Mouse (Mus musculus) lung, adult 2 months (tissue): Measurements from ENCODE around the gene Tmsb15b2. TPM values are rescaled to one million over a fixed set of nuclear protein-coding genes. Genes with fewer than 3 reads are reported as not detected.
"Not testable (repeated sequence)": the region's sequence is repeated elsewhere in the genome, so short reads cannot be mapped to it uniquely, and the experiment has no call there.

ENCODE experiments used
- DNase-seq: peaks from one replicate; pipeline ENCODE4 v3.0.0; 2022
- H3K4me1 ChIP-seq: fragments of 200-500 bp; 2 replicates; pipeline ENCODE4 v1.6.1; 2011; ENCODE audit warnings: low read length; ENCODE audit not compliant: control insufficient read depth, insufficient read depth
- H3K4me3 ChIP-seq: fragments of 200-500 bp; replicated peaks from 2 replicates; pipeline ENCODE3; 2011; ENCODE audit warnings: low read depth, mild to moderate bottlenecking, control low read depth, low read length; ENCODE audit errors: extremely low read depth
- CTCF ChIP-seq: fragments of 200-500 bp; IDR thresholded peaks from 2 replicates; pipeline ENCODE4 v1.5.1; 2011; ENCODE audit warnings: mild to moderate bottlenecking, low read length, control low read depth; ENCODE audit not compliant: insufficient read depth
- POLR2A ChIP-seq: fragments of 200-500 bp; IDR thresholded peaks from 2 replicates; pipeline ENCODE4 v1.6.1; 2011; ENCODE audit warnings: low read depth, mild to moderate bottlenecking, control low read depth, low read length, borderline replicate concordance; ENCODE audit errors: extremely low read depth
- WGBS: fragments of 180-500 bp; shearing (Covaris S2); methylation state at CpG from one replicate; pipeline ENCODE4 v1.1.7; 2018; 5-methylcytosine and 5-hydroxymethylcytosine counted together
- polyA plus RNA-seq: library from polyadenylated mRNA; depleted of rRNA; stranded (reverse); fragments of >200 nt; gene quantifications from 2 replicates; pipeline ENCODE4 v1.2.3, GENCODE M21; 2012; rRNA removed

Tmsb15b2 gene
- polyA plus RNA-seq: not detected in 2 replicates

GRCm38 (mm10) chrX:136975397-136975796, at the start of gene Tmsb15b2:
Gene Tmsb15b2, minus strand, starts transcription at chrX:136975497.
- not testable (repeated sequence) for DNase-seq, H3K4me1 ChIP-seq
- 82% methylated on average over 6 of the region's 6 CpGs for WGBS
- H3K4me3 ChIP-seq: peak within 1 kb of the TSS; percentile 73

GRCm38 (mm10) chrX:137019310-137019709, 44.0 kb upstream of the Tmsb15b2 start:
- TF ChIP-seq POLR2A: no peak
- peak; percentile 27; the same call in 1 of the 2 replicates for TF ChIP-seq CTCF
- 21% methylated on average over 1 of the region's 1 CpGs for WGBS
- peak; percentile 28 for DNase-seq
- Histone ChIP-seq H3K4me3 (no peak overlapping the region), H3K4me1 (no peaks in the 10 kb centered on the region)

DNA sequence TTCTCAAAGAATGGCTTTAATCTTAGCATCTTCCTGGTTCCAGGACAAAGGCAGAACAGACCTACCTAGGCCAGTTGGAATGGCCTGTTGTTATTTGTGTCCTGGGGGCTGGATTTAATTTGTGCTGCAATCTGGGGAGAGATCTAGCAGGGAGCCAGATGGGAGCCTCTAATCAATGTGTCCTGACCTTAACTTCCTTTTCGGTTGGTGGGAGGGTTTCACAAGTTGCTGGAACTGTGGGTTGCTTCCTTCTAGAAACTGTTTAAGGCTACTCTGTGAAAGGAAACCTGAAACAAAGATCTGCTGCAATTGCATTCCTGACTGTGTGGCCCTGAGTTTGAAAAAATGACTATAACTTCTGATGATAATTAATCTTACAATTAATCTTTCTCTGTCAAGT, 42.4 kb upstream of the Tmsb15b2 start:
- TF ChIP-seq POLR2A: no peak
- TF ChIP-seq CTCF: no peak
- Histone ChIP-seq H3K4me3 (no peak overlapping the region), H3K4me1 (no peaks in the 10 kb centered on the region)
- 80% methylated on average over 1 of the region's 1 CpGs for WGBS
- DNase-seq: no peak

DNA sequence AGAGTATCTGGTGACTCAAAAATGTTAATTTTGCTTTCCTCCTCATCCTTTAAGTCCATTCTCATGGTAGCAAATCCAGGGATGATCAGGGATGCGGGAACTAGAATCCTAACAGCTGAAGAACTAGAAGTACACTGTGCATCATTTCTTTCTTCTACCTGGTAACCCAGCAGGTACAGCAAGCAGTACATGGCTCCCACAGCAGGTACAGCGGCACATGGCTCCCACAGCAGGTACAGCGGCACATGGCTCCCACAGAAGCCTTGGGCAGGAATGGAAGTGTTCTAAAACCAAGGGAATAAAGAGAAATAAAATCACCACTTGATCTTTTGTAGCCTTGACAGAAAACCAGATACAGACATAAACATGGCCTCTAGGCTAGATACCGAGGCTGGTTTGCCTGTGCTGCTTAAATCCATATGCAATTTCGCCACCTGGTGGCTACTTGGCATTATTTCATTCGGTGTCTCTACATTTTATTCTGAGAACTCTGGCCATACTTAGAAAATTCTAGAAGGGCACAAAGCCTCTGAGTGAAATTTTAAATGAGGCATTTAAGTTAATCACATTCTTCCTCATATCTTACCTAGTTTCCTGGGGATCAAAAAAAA, 39.9 kb upstream of the Tmsb15b2 start:
- peak; percentile 12 for DNase-seq
- no peaks in the 10 kb centered on the region for H3K4me1 ChIP-seq
- 57% methylated on average over 6 of the region's 6 CpGs for WGBS
- H3K4me3 ChIP-seq: no peak overlapping the region
- peak; percentile 30; the same call in 1 of the 2 replicates for TF ChIP-seq CTCF
- no peak for TF ChIP-seq POLR2A

- WGBS: 76% methylated on average over 2 of the region's 2 CpGs
Observed at GRCm38 (mm10) chrX:136996256-136996655, 21.0 kb upstream of the Tmsb15b2 start.

DNA sequence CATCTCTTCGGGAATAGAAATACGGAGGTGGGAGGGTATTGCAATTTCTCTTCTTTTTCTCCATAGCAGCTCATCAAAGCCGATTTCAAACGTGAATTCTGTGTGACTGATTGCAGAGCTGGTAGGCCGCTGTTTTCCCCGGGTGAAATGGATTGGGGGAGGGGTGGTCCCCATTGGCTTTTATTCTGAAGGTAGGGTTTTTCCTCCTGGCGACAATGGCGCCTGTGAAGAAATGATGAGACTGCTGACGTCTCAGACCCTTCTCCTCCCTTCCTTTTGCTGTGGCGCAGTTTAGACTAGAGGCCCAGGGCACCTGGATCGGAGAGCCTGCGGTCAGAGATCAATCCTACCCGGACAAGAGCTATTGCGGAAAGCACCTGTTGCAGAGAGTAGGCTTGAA, 18.3 kb upstream of the Tmsb15b2 start:
- no peak overlapping the region for H3K4me3 ChIP-seq
- DNase-seq: no peak
- WGBS: 45% methylated on average over 14 of the region's 14 CpGs
- peaks cover 3% of the 10 kb centered on the region; the same call in 1 of the 2 replicates for H3K4me1 ChIP-seq
- no peak for TF ChIP-seq CTCF
- no peak for TF ChIP-seq POLR2A

More at GRCm38 (mm10) chrX:136996256-136996655, 21.0 kb upstream of the Tmsb15b2 start:
- DNase-seq: no peak
- Histone ChIP-seq H3K4me3 (no peak overlapping the region), H3K4me1 (peaks cover 3% of the 10 kb centered on the region; the same call in 1 of the 2 replicates)
- TF ChIP-seq CTCF (no peak), POLR2A (no peak)

DNA sequence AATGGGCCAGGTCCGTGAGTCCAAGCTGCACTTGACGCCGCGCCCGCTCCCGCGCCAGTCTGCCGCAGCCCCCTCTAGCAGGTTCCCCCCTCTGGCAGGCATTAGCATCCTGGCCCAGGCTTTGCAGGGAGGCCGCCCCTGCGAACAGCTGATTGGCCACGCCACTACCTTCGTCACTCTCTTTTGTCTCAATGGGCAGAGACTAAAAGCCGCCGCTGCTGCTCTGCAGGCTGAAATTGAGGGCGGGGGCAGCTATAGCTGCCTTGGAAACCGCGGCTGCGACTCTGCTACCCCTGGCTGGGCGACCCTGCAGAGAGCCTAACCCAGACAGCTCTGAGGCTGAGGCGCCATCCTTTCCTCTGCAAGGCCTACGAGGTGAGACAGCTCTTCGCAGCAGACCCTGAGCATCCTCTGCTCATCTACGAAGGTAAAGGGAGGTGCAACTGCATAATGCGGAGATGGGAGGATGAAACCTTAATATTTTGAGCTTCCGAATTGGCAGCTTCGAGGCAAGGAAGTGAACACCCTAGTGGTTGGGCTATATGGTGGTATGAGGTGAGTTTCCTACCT, 17.8 kb upstream of the Tmsb15b2 start, which contains the start of gene Zcchc18:
Gene Zcchc18 (plus strand): TSS at position 178 of the 570 bp plus-strand sequence.
- peak; percentile 14 for DNase-seq
- no peak for TF ChIP-seq POLR2A
- no peak for TF ChIP-seq CTCF
- 28% methylated on average over 26 of the region's 26 CpGs for whole genome bisulfite sequencing
- H3K4me1 ChIP-seq: peaks cover 3% of the 10 kb centered on the region; the same call in 1 of the 2 replicates
- peak within 1 kb of the TSS; percentile 52 for H3K4me3 ChIP-seq

- DNase-seq: no peak
- 31% methylated on average over 19 of the region's 19 CpGs for WGBS
- H3K4me3 ChIP-seq: peak overlapping the region; percentile 52
- no peak for TF ChIP-seq POLR2A
- no peak for TF ChIP-seq CTCF
- peaks cover 3% of the 10 kb centered on the region; the same call in 1 of the 2 replicates for H3K4me1 ChIP-seq
Observed at GRCm38 (mm10) chrX:136992191-136992965, 17.1 kb upstream of the Tmsb15b2 start.

DNA sequence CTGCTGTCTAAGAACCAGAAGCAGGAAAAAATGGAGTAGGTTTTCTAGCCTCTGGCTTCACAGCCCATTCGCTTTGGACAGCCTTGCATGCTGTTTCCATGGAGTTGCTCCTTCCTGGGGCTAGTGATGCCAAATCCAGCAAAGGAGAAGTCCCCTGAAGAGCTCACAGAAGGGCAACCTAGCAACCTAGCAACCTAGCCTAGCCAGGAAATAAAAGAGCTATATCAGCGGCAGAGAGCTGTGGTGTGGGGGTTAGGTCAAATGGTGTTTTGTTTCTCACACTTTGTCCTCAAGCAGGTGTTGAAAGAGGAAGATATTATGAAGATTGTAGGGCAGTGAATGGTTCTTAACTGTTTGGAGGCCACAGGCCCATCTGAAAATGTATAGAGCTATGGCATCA, 16.0 kb upstream of the Tmsb15b2 start:
- TF ChIP-seq CTCF: no peak
- no peak for TF ChIP-seq POLR2A
- H3K4me3 ChIP-seq: no peak overlapping the region
- WGBS: 64% methylated on average over 2 of the region's 2 CpGs
- DNase-seq: no peak
- H3K4me1 ChIP-seq: peaks cover 3% of the 10 kb centered on the region; the same call in 1 of the 2 replicates
